Mouse (Mus musculus) heart, postnatal 0 days (tissue): ENCODE data around the gene Tmem135. TPM values are rescaled to one million over a fixed set of nuclear protein-coding genes. Genes with fewer than 3 reads are reported as not detected.

Source experiments
- ATAC-seq: fragments of 200-750 bp; cut with Nextera tagmentation; 2 replicates; pipeline ENCODE4 v1.8.0; 2017; ENCODE audit warnings: low read depth, moderate number of reproducible peaks, moderate library complexity; ENCODE audit not compliant: insufficient read depth
- DNase-seq: peaks from one replicate; pipeline ENCODE4 v3.0.0-alpha.2; 2016; ENCODE audit warnings: low spot score
- H3K27ac ChIP-seq: fragments of 300-500 bp; sonication (generic); 2 replicates; pipeline ENCODE4 v1.5.1; 2014; ENCODE audit warnings: low read depth, mild to moderate bottlenecking
- H3K27me3 ChIP-seq: fragments of 300-500 bp; sonication (generic); 2 replicates; pipeline ENCODE4 v1.6.1; 2014; ENCODE audit warnings: low read length, mixed read lengths; ENCODE audit not compliant: control insufficient read depth, insufficient read depth
- H3K36me3 ChIP-seq: fragments of 300-500 bp; sonication (generic); replicated peaks from 2 replicates; pipeline ENCODE4 v1.6.1; 2014; ENCODE audit warnings: low read length, mixed read lengths; ENCODE audit not compliant: control insufficient read depth, insufficient read depth
- H3K4me1 ChIP-seq: fragments of 300-500 bp; sonication (generic); 2 replicates; pipeline ENCODE4 v1.6.1; 2014; ENCODE audit warnings: antibody characterized with exemption; ENCODE audit not compliant: control insufficient read depth, insufficient read depth
- H3K4me2 ChIP-seq: fragments of 300-500 bp; sonication (generic); 2 replicates; pipeline ENCODE4 v1.6.1; 2014; ENCODE audit warnings: low read depth, mild to moderate bottlenecking, low read length, moderate library complexity
- H3K4me3 ChIP-seq: fragments of 300-500 bp; sonication (generic); 2 replicates; pipeline ENCODE4 v1.5.1; 2014; ENCODE audit warnings: low read depth, low read length
- H3K9ac ChIP-seq: fragments of 300-500 bp; sonication (generic); replicated peaks from 2 replicates; pipeline ENCODE4 v1.6.1; 2014; ENCODE audit warnings: low read depth, low read length, mixed read lengths
- H3K9me3 ChIP-seq: fragments of 300-500 bp; sonication (generic); replicated peaks from 2 replicates; pipeline ENCODE4 v1.6.1; 2016; ENCODE audit warnings: low read length; ENCODE audit not compliant: control insufficient read depth
- CTCF ChIP-seq: IDR thresholded peaks from 2 replicates; pipeline ENCODE4 v1.5.1; 2016; ENCODE audit warnings: antibody characterized with exemption, control low read depth, low read depth
- EP300 ChIP-seq: IDR thresholded peaks from 2 replicates; pipeline ENCODE4 v1.6.1; 2016; ENCODE audit warnings: antibody characterized with exemption, low read depth
- WGBS: fragments of 180-500 bp; shearing (Covaris S2); extraction: QIAGEN DNeasy Blood & Tissue Kit; methylation state at CpG from one replicate; pipeline ENCODE4 v1.1.7; 2014; 5-methylcytosine and 5-hydroxymethylcytosine counted together
- polyA plus RNA-seq: library from polyadenylated mRNA; unstranded; fragments of >200 nt; fragmentation: Nextera tagmentation; extraction: Ambion mirVana; gene quantifications from 2 replicates; pipeline ENCODE4 v1.2.1, GENCODE M21; 2015
- total RNA-seq: library from RNA; depleted of rRNA; stranded (reverse); fragments of >200 nt; gene quantifications from 2 replicates; pipeline ENCODE4 v1.2.3, GENCODE M21; 2014; ENCODE audit warnings: low replicate concordance

Tmem135 gene
- total and polyA plus RNA-seq, 2 experiments from 2014 or later: 31.6 to 70.6 TPM

GRCm38 (mm10) chr7:89370086-89370485 lies 33.9 kb downstream of the Tmem135 start:
- no peaks in the 10 kb centered on the region for H3K36me3 ChIP-seq
- WGBS: 79% methylated on average over 1 of the region's 1 CpGs
- peaks cover 25% of the 10 kb centered on the region for H3K4me1 ChIP-seq
- no peak overlapping the region for H3K27ac ChIP-seq
- no peak overlapping the region for H3K9ac ChIP-seq
- DNase-seq (no peak), ATAC-seq (no peak)
- no peaks in the 10 kb centered on the region for H3K9me3 ChIP-seq
- H3K4me2 ChIP-seq: no peak overlapping the region
- no peaks in the 10 kb centered on the region for H3K27me3 ChIP-seq
- TF ChIP-seq EP300 (no peak), CTCF (no peak)
- H3K4me3 ChIP-seq: no peak overlapping the region

GRCm38 (mm10) chr7:89367643-89368042 lies 36.4 kb downstream of the Tmem135 start:
- 7% methylated on average over 3 of the region's 3 CpGs for WGBS
- H3K9ac ChIP-seq: no peak overlapping the region
- peaks cover 25% of the 10 kb centered on the region for H3K4me1 ChIP-seq
- no peaks in the 10 kb centered on the region for H3K9me3 ChIP-seq
- no peaks in the 10 kb centered on the region for H3K27me3 ChIP-seq
- no peak overlapping the region for H3K4me2 ChIP-seq
- no peak overlapping the region for H3K4me3 ChIP-seq
- no peaks in the 10 kb centered on the region for H3K36me3 ChIP-seq
- DNase-seq (peak; percentile 56), ATAC-seq (peak; percentile 49; the same call in 1 of the 2 replicates)
- no peak for TF ChIP-seq EP300
- TF ChIP-seq CTCF: no peak
- H3K27ac ChIP-seq: peak overlapping the region; percentile 16; the same call in 1 of the 2 replicates

GRCm38 (mm10) chr7:89365135-89365880 lies 38.7 kb downstream of the Tmem135 start:
- DNase-seq: no peak
- H3K4me1 ChIP-seq: peaks cover 14% of the 10 kb centered on the region
- 80% methylated on average over 10 of the region's 10 CpGs for WGBS
- H3K27me3 ChIP-seq: no peaks in the 10 kb centered on the region
- H3K9ac ChIP-seq: no peak overlapping the region
- no peak for ATAC-seq
- no peak overlapping the region for H3K4me3 ChIP-seq
- no peak overlapping the region for H3K27ac ChIP-seq
- TF ChIP-seq CTCF: no peak
- no peak for TF ChIP-seq EP300
- H3K36me3 ChIP-seq: no peaks in the 10 kb centered on the region
- no peak overlapping the region for H3K4me2 ChIP-seq
- no peaks in the 10 kb centered on the region for H3K9me3 ChIP-seq

- WGBS: 84% methylated on average over 5 of the region's 5 CpGs
- TF ChIP-seq EP300 (no peak), CTCF (no peak)
Observed at GRCm38 (mm10) chr7:89363975-89364374, 40.0 kb downstream of the Tmem135 start.

GRCm38 (mm10) chr7:89356307-89356706 lies 47.7 kb downstream of the Tmem135 start:
- Histone ChIP-seq H3K4me1 (0 out of 2 replicates have a peak, but pooled peaks cover 5% of the 10 kb centered on the region), H3K27ac (0 out of 2 replicates have a peak overlapping the region, but pooled peaks have one; percentile 25), H3K9ac (no peak overlapping the region), H3K9me3 (no peaks in the 10 kb centered on the region), H3K27me3 (no peaks in the 10 kb centered on the region), H3K4me2 (no peak overlapping the region), H3K4me3 (no peak overlapping the region), H3K36me3 (no peaks in the 10 kb centered on the region)
- no peak for DNase-seq
- no peak for TF ChIP-seq CTCF
- TF ChIP-seq EP300: no peak
- no peak for ATAC-seq
- 41% methylated on average over 4 of the region's 4 CpGs for WGBS

More at GRCm38 (mm10) chr7:89363975-89364374, 40.0 kb downstream of the Tmem135 start:
- DNase-seq: no peak
- H3K27me3 ChIP-seq: no peaks in the 10 kb centered on the region
- H3K27ac ChIP-seq: no peak overlapping the region
- H3K4me1 ChIP-seq: peaks cover 14% of the 10 kb centered on the region
- H3K9me3 ChIP-seq: no peaks in the 10 kb centered on the region
- ATAC-seq: no peak
- no peak overlapping the region for H3K4me3 ChIP-seq
- H3K36me3 ChIP-seq: no peaks in the 10 kb centered on the region
- no peak overlapping the region for H3K9ac ChIP-seq
- no peak overlapping the region for H3K4me2 ChIP-seq
